Mouse (Mus musculus) cerebellum, adult (tissue): Measurements from ENCODE around the gene St6galnac4.

Experiments
- ATAC-seq: cut with Nextera tagmentation; 2 replicates; pipeline ENCODE4 v1.9.2; 2017; ENCODE audit warnings: mild to moderate bottlenecking, moderate library complexity, mixed read lengths; ENCODE audit not compliant: insufficient number of reproducible peaks, low FRiP score, low TSS enrichment

Gene St6galnac4

GRCm38 (mm10) chr2:32598506-32598905 is 11.6 kb downstream of the St6galnac4 start:
- ATAC-seq: no peak

GRCm38 (mm10) chr2:32599409-32599808 is 12.5 kb downstream of the St6galnac4 start, which contains the start of gene St6galnac6:
St6galnac6 (plus strand) TSS chr2:32599709.
- no peak for ATAC-seq

GRCm38 (mm10) chr2:32601417-32602065 is 14.6 kb downstream of the St6galnac4 start:
- ATAC-seq: no peak

- ATAC-seq: no peak
Observed at GRCm38 (mm10) chr2:32602600-32603054, 15.7 kb downstream of the St6galnac4 start.

- no peak for ATAC-seq
Observed at GRCm38 (mm10) chr2:32604631-32605030, 17.7 kb downstream of the St6galnac4 start.

- peak; percentile 62 for ATAC-seq
Observed at GRCm38 (mm10) chr2:32606161-32607142, 19.6 kb downstream of the St6galnac4 start.

GRCm38 (mm10) chr2:32607262-32607947 is 20.5 kb downstream of the St6galnac4 start:
- ATAC-seq: peak; percentile 16; the same call in 1 of the 2 replicates

- no peak for ATAC-seq
Observed at GRCm38 (mm10) chr2:32608141-32608777, 21.4 kb downstream of the St6galnac4 start.

- no peak for ATAC-seq
Observed at GRCm38 (mm10) chr2:32608778-32609435, 22.0 kb downstream of the St6galnac4 start.

- ATAC-seq: no peak
Observed at GRCm38 (mm10) chr2:32610610-32611229, 23.8 kb downstream of the St6galnac4 start.

- no peak for ATAC-seq
Observed at GRCm38 (mm10) chr2:32612274-32612673, 25.4 kb downstream of the St6galnac4 start.

GRCm38 (mm10) chr2:32617109-32617508 is 30.2 kb downstream of the St6galnac4 start:
- ATAC-seq: no peak

GRCm38 (mm10) chr2:32617601-32618000 is 30.7 kb downstream of the St6galnac4 start:
- no peak for ATAC-seq

- ATAC-seq: no peak
Observed at GRCm38 (mm10) chr2:32618051-32618450, 31.2 kb downstream of the St6galnac4 start.

- ATAC-seq: no peak
Observed at GRCm38 (mm10) chr2:32620682-32621516, 34.0 kb downstream of the St6galnac4 start.

GRCm38 (mm10) chr2:32621517-32621859 is 34.6 kb downstream of the St6galnac4 start, which contains the start of gene Ak1:
Ak1 (plus strand) TSS chr2:32621758.
- ATAC-seq: no peak

- ATAC-seq: no peak
Observed at GRCm38 (mm10) chr2:32624111-32624748, 37.3 kb downstream of the St6galnac4 start.
